Mouse (Mus musculus): ENCODE results near the gene 6030468B19Rik. TPM values are rescaled to one million over a fixed set of nuclear protein-coding genes. Genes with fewer than 3 reads are reported as not detected.

Gene 6030468B19Rik
- polyA plus RNA-seq, 1 experiment from 2014 or later: not detected

GRCm38 (mm10) chr11:117764319-117764718 lies 33.1 kb upstream of the 6030468B19Rik start:
- H3K4me1 ChIP-seq (ENCODE audit: control insufficient read depth, insufficient read depth, low read length): 0 out of 2 replicates have a peak, but pooled peaks cover under 1% of the 10 kb centered on the region
- H3K4me2 ChIP-seq (ENCODE audit: low read depth, low read length): no peak overlapping the region
- peaks cover 41% of the 10 kb centered on the region for H3K36me3 ChIP-seq (ENCODE audit: control insufficient read depth, insufficient read depth, low read length)
- H3K27me3 ChIP-seq (ENCODE audit: control insufficient read depth, insufficient read depth, low read length): no peaks in the 10 kb centered on the region
- ATAC-seq (ENCODE audit: low read depth): no peak
- WGBS: 91% methylated on average over 9 of the region's 9 CpGs
- H3K4me3 ChIP-seq (ENCODE audit: low read depth, low read length): no peak overlapping the region
- no peaks in the 10 kb centered on the region for H3K9me3 ChIP-seq (ENCODE audit: control insufficient read depth, low read length)
- no peak overlapping the region for H3K9ac ChIP-seq (replicated peaks; ENCODE audit: low read depth, low read length)
- no peak overlapping the region for H3K27ac ChIP-seq (ENCODE audit: low read depth, low read length)

DNA sequence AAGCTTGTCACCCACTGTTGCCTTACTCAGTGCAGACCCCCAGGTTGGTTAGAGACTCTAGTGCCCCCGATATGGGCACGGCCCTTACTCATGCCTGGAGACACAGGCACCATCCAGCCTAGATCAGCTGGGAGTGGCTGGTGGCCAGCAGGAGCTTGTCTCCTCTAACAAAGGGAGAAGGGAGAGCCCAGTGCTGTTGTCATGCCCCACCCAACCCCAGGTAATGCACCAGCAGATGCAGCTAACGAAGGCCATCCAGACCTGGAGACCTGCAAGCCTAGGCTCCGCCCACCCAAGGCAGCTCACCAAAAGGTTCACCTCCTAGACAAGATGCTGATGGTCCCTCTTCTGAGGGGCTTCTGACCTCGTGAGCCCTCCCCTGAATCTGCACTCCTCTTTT lies 32.1 kb upstream of the 6030468B19Rik start:
- Histone ChIP-seq H3K27ac (ENCODE audit: low read depth, low read length) (no peak overlapping the region), H3K27me3 (ENCODE audit: control insufficient read depth, insufficient read depth, low read length) (no peaks in the 10 kb centered on the region), H3K9ac (replicated peaks; ENCODE audit: low read depth, low read length) (no peak overlapping the region), H3K4me3 (ENCODE audit: low read depth, low read length) (no peak overlapping the region), H3K4me2 (ENCODE audit: low read depth, low read length) (no peak overlapping the region), H3K4me1 (ENCODE audit: control insufficient read depth, insufficient read depth, low read length) (0 out of 2 replicates have a peak, but pooled peaks cover 3% of the 10 kb centered on the region), H3K36me3 (ENCODE audit: control insufficient read depth, insufficient read depth, low read length) (peaks cover 31% of the 10 kb centered on the region), H3K9me3 (ENCODE audit: control insufficient read depth, low read length) (no peaks in the 10 kb centered on the region)
- ATAC-seq (ENCODE audit: low read depth): no peak
- WGBS: 91% methylated on average over 5 of the region's 5 CpGs

DNA sequence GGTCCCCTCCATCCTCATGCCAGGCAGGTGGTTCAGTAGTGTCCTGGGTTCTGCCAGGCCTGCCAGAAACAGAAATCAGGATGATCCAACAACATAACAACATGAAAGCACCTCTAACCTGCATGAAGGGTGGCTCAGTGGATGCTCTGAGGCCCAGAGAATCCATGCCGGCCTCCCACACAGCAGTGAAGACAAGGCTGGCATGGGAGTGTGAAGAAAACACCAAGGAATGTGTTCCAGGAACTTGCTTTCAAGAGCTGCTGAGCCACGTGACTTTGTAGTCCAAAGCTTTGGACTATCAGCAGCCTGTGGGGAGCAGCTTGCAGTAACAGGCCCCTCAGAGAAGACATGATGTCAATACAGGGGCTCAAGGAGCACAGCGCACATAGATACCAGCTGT lies 31.2 kb upstream of the 6030468B19Rik start:
- no peak overlapping the region for H3K9ac ChIP-seq (replicated peaks; ENCODE audit: low read depth, low read length)
- peaks cover 22% of the 10 kb centered on the region for H3K36me3 ChIP-seq (ENCODE audit: control insufficient read depth, insufficient read depth, low read length)
- no peaks in the 10 kb centered on the region for H3K27me3 ChIP-seq (ENCODE audit: control insufficient read depth, insufficient read depth, low read length)
- ATAC-seq (ENCODE audit: low read depth): no peak
- no peak overlapping the region for H3K4me3 ChIP-seq (ENCODE audit: low read depth, low read length)
- WGBS: 86% methylated on average over 3 of the region's 3 CpGs
- H3K4me1 ChIP-seq (ENCODE audit: control insufficient read depth, insufficient read depth, low read length): 0 out of 2 replicates have a peak, but pooled peaks cover 3% of the 10 kb centered on the region
- H3K27ac ChIP-seq (ENCODE audit: low read depth, low read length): no peak overlapping the region
- no peak overlapping the region for H3K4me2 ChIP-seq (ENCODE audit: low read depth, low read length)
- no peaks in the 10 kb centered on the region for H3K9me3 ChIP-seq (ENCODE audit: control insufficient read depth, low read length)

DNA sequence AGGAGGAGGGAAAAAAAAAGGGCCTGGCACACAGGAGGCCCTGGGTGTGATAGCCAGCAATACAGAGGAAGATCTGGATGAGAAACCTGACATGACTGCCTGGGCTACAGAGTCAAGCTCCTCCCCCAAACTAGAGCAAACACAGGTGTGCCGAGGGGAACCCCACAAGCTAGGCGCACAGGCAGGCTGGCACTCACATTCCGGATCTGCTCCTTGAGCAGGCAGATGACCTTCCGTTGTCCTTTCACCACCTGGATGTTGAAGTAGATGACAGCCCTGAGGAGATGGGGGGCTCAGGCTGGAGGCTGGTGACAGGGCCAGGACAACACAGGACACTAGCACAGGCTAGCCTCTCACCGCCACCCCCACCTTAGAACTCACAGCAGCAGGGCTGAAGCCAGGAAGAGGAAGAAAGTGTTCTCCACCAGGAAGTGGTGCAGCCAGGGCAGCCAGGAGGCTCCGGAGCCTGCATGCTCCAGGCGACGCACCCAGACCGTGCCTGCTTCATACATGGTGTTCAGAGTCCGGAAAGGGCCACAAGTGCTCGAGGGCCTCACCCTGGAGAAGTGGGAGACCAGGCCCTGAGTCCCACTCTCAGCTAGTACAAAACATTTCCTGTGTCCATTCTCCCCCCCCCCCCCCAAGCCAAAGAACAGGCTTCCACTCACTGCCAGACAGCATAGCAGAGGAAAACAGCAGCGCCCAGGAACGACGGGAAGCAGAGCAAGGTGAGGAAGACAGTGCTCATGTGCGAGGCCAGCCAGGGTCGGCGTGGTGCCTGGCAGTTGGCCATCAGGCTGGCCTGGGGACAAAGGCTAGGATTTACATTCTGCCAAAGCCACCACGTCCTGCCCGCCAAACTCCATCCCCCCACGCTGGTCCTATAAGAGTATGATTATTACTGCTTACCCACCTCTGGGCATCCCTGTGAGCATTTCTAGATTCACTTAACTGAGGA lies 28.5 kb upstream of the 6030468B19Rik start:
- Histone ChIP-seq H3K27ac (ENCODE audit: low read depth, low read length) (0 out of 2 replicates have a peak overlapping the region, but pooled peaks have one; percentile 28), H3K9ac (replicated peaks; ENCODE audit: low read depth, low read length) (no peak overlapping the region), H3K36me3 (ENCODE audit: control insufficient read depth, insufficient read depth, low read length) (peaks cover 10% of the 10 kb centered on the region; the same call in 1 of the 2 replicates), H3K27me3 (ENCODE audit: control insufficient read depth, insufficient read depth, low read length) (no peaks in the 10 kb centered on the region), H3K4me1 (ENCODE audit: control insufficient read depth, insufficient read depth, low read length) (0 out of 2 replicates have a peak, but pooled peaks cover 3% of the 10 kb centered on the region), H3K9me3 (ENCODE audit: control insufficient read depth, low read length) (no peaks in the 10 kb centered on the region), H3K4me3 (ENCODE audit: low read depth, low read length) (no peak overlapping the region), H3K4me2 (ENCODE audit: low read depth, low read length) (no peak overlapping the region)
- WGBS: 65% methylated on average over 20 of the region's 20 CpGs
- no peak for ATAC-seq (ENCODE audit: low read depth)

DNA sequence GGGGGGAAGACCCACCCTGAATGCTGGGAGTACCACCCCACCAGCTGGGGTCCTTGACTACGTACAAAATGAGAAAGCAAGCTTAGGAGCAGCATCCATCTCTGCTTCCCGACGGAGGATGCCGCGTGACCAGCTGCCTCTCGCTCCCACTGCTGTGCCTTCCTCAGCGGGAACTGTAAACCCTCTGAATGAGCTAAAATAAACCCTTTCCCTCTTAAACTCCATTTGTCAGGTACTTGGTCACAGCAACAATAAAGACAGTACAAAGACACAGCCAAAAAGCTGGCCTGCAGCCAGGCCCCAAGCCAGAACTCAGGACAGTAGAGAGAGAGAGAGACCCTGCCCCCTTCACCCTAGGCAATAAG lies 27.8 kb upstream of the 6030468B19Rik start:
- H3K9ac ChIP-seq (replicated peaks; ENCODE audit: low read depth, low read length): no peak overlapping the region
- 42% methylated on average over 7 of the region's 7 CpGs for WGBS
- H3K36me3 ChIP-seq (ENCODE audit: control insufficient read depth, insufficient read depth, low read length): peaks cover 5% of the 10 kb centered on the region; the same call in 1 of the 2 replicates
- 0 out of 2 replicates have a peak overlapping the region, but pooled peaks have one; percentile 29 for H3K27ac ChIP-seq (ENCODE audit: low read depth, low read length)
- peak; percentile 22; the same call in 1 of the 2 replicates for ATAC-seq (ENCODE audit: low read depth)
- no peaks in the 10 kb centered on the region for H3K9me3 ChIP-seq (ENCODE audit: control insufficient read depth, low read length)
- no peak overlapping the region for H3K4me3 ChIP-seq (ENCODE audit: low read depth, low read length)
- no peak overlapping the region for H3K4me2 ChIP-seq (ENCODE audit: low read depth, low read length)
- H3K27me3 ChIP-seq (ENCODE audit: control insufficient read depth, insufficient read depth, low read length): no peaks in the 10 kb centered on the region
- 0 out of 2 replicates have a peak, but pooled peaks cover 3% of the 10 kb centered on the region for H3K4me1 ChIP-seq (ENCODE audit: control insufficient read depth, insufficient read depth, low read length)

GRCm38 (mm10) chr11:117770407-117770806 lies 27.1 kb upstream of the 6030468B19Rik start:
- 0 out of 2 replicates have a peak, but pooled peaks cover 3% of the 10 kb centered on the region for H3K4me1 ChIP-seq (ENCODE audit: control insufficient read depth, insufficient read depth, low read length)
- WGBS: 63% methylated on average over 10 of the region's 10 CpGs
- H3K4me3 ChIP-seq (ENCODE audit: low read depth, low read length): no peak overlapping the region
- ATAC-seq (ENCODE audit: low read depth): peak; percentile 73; the same call in 1 of the 2 replicates
- no peak overlapping the region for H3K4me2 ChIP-seq (ENCODE audit: low read depth, low read length)
- no peaks in the 10 kb centered on the region for H3K36me3 ChIP-seq (ENCODE audit: control insufficient read depth, insufficient read depth, low read length)
- H3K9me3 ChIP-seq (ENCODE audit: control insufficient read depth, low read length): no peaks in the 10 kb centered on the region
- no peaks in the 10 kb centered on the region for H3K27me3 ChIP-seq (ENCODE audit: control insufficient read depth, insufficient read depth, low read length)
- H3K27ac ChIP-seq (ENCODE audit: low read depth, low read length): no peak overlapping the region
- no peak overlapping the region for H3K9ac ChIP-seq (replicated peaks; ENCODE audit: low read depth, low read length)

DNA sequence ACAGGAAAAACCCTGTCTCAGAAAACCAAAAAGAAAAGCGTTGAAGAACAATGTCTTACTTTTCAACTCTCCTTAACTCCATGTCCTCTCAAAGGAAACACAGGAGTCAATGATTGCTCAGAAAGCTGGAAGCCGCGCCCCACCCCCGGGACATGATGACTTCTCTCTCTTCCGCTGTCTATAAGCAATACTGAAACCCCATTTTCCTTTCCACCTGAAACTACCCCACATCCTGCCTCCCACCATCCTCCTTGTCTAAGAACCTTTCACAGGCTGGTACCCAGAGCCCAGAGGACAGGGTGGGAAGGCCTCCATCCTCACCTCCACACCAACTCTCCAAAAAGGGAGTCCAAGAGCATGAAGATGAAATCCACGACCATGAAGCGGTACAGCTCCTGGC lies 25.1 kb upstream of the 6030468B19Rik start:
- no peaks in the 10 kb centered on the region for H3K36me3 ChIP-seq (ENCODE audit: control insufficient read depth, insufficient read depth, low read length)
- no peak overlapping the region for H3K4me3 ChIP-seq (ENCODE audit: low read depth, low read length)

DNA sequence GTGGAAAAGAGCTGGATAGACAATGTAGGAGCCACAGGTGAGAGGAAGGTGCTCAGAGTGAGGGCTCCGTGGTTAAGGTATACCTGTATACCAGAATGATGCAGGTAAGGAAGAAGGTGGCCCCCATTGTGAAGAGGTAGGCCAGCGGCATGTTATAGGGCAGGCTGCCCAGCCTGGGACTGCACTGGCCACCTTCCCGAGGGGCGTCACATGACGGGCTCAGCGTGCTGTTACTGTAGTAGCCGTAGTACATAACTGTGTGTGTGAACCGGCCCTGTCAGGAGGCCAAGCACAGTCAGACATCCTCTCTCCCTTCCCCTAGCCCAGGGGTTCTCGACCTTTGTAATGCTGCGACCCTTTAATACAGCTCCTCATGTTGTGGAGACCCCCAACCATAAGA lies 22.5 kb upstream of the 6030468B19Rik start:
- Histone ChIP-seq H3K27me3 (ENCODE audit: control insufficient read depth, insufficient read depth, low read length) (no peaks in the 10 kb centered on the region; the same call in 1 of the 2 replicates), H3K36me3 (ENCODE audit: control insufficient read depth, insufficient read depth, low read length) (no peaks in the 10 kb centered on the region), H3K9ac (replicated peaks; ENCODE audit: low read depth, low read length) (no peak overlapping the region), H3K27ac (ENCODE audit: low read depth, low read length) (no peak overlapping the region), H3K4me3 (ENCODE audit: low read depth, low read length) (no peak overlapping the region), H3K4me2 (ENCODE audit: low read depth, low read length) (no peak overlapping the region), H3K4me1 (ENCODE audit: control insufficient read depth, insufficient read depth, low read length) (peaks cover 6% of the 10 kb centered on the region; the same call in 1 of the 2 replicates), H3K9me3 (ENCODE audit: control insufficient read depth, low read length) (no peaks in the 10 kb centered on the region)
- no peak for ATAC-seq (ENCODE audit: low read depth)
- WGBS: 93% methylated on average over 10 of the region's 10 CpGs

More for the DNA sequence above, 25.1 kb upstream of the 6030468B19Rik start:
- H3K9ac ChIP-seq (replicated peaks; ENCODE audit: low read depth, low read length): no peak overlapping the region
- H3K4me2 ChIP-seq (ENCODE audit: low read depth, low read length): no peak overlapping the region
- no peaks in the 10 kb centered on the region for H3K27me3 ChIP-seq (ENCODE audit: control insufficient read depth, insufficient read depth, low read length)
- WGBS: 94% methylated on average over 7 of the region's 7 CpGs
- H3K9me3 ChIP-seq (ENCODE audit: control insufficient read depth, low read length): no peaks in the 10 kb centered on the region
- H3K4me1 ChIP-seq (ENCODE audit: control insufficient read depth, insufficient read depth, low read length): 0 out of 2 replicates have a peak, but pooled peaks cover 3% of the 10 kb centered on the region
- no peak for ATAC-seq (ENCODE audit: low read depth)
- H3K27ac ChIP-seq (ENCODE audit: low read depth, low read length): no peak overlapping the region

GRCm38 (mm10) chr11:117775540-117775939 lies 21.9 kb upstream of the 6030468B19Rik start:
- no peak for ATAC-seq (ENCODE audit: low read depth)
- no peak overlapping the region for H3K4me3 ChIP-seq (ENCODE audit: low read depth, low read length)
- WGBS: 93% methylated on average over 13 of the region's 13 CpGs

More at GRCm38 (mm10) chr11:117775540-117775939, 21.9 kb upstream of the 6030468B19Rik start:
- no peak overlapping the region for H3K9ac ChIP-seq (replicated peaks; ENCODE audit: low read depth, low read length)
- H3K9me3 ChIP-seq (ENCODE audit: control insufficient read depth, low read length): no peaks in the 10 kb centered on the region
- no peak overlapping the region for H3K4me2 ChIP-seq (ENCODE audit: low read depth, low read length)
- peaks cover 12% of the 10 kb centered on the region for H3K4me1 ChIP-seq (ENCODE audit: control insufficient read depth, insufficient read depth, low read length)
- no peaks in the 10 kb centered on the region for H3K36me3 ChIP-seq (ENCODE audit: control insufficient read depth, insufficient read depth, low read length)
- no peaks in the 10 kb centered on the region; the same call in 1 of the 2 replicates for H3K27me3 ChIP-seq (ENCODE audit: control insufficient read depth, insufficient read depth, low read length)
- H3K27ac ChIP-seq (ENCODE audit: low read depth, low read length): no peak overlapping the region

Measured in neural tube, embryonic 14.5 days (tissue).